Mouse (Mus musculus) cerebellum, adult 2 months (tissue): ENCODE results near the gene Garnl3.

Source experiments
- CTCF ChIP-seq: fragments of 200-500 bp; IDR thresholded peaks from 2 replicates; pipeline ENCODE4 v1.5.1; 2011; ENCODE audit warnings: low read depth, mild to moderate bottlenecking, control low read depth, low read length, moderate library complexity, borderline replicate concordance; ENCODE audit not compliant: insufficient read depth
- POLR2A ChIP-seq: fragments of 200-500 bp; IDR thresholded peaks from 2 replicates; pipeline ENCODE4 v1.6.1; 2011; ENCODE audit warnings: low read length, control low read depth, borderline replicate concordance; ENCODE audit not compliant: insufficient read depth

GRCm38 (mm10) chr2:32999752-33000151 lies 131.7 kb downstream of the Garnl3 start:
- TF ChIP-seq POLR2A (no peak), CTCF (no peak)
